Mouse (Mus musculus) embryonic facial prominence, embryonic 10.5 days (tissue): ENCODE data around the gene Tbc1d9. TPM values are rescaled to one million over a fixed set of nuclear protein-coding genes. Genes with fewer than 3 reads are reported as not detected.

Experiments
- DNase-seq: peaks from one replicate; pipeline ENCODE4 v3.0.0-alpha.2; 2017; ENCODE audit warnings: low spot score
- H3K27ac ChIP-seq: fragments of 300-500 bp; sonication (generic); replicated peaks from 2 replicates; pipeline ENCODE4 v1.5.1; 2016; ENCODE audit warnings: mild to moderate bottlenecking
- H3K27me3 ChIP-seq: fragments of 300-500 bp; sonication (generic); replicated peaks from 2 replicates; pipeline ENCODE4 v1.6.1; 2016; ENCODE audit warnings: low read depth, mild to moderate bottlenecking; ENCODE audit not compliant: poor library complexity, severe bottlenecking
- H3K36me3 ChIP-seq: fragments of 300-500 bp; sonication (generic); replicated peaks from 2 replicates; pipeline ENCODE4 v1.6.1; 2016; ENCODE audit warnings: mild to moderate bottlenecking, moderate library complexity
- H3K4me1 ChIP-seq: fragments of 300-500 bp; sonication (generic); 2 replicates; pipeline ENCODE4 v1.6.1; 2016
- H3K4me3 ChIP-seq: fragments of 300-500 bp; sonication (generic); 2 replicates; pipeline ENCODE4 v1.5.1; 2016; ENCODE audit warnings: mild to moderate bottlenecking, moderate library complexity
- H3K9me3 ChIP-seq: fragments of 300-500 bp; sonication (generic); 2 replicates; pipeline ENCODE4 v1.6.1; 2016; ENCODE audit warnings: mild to moderate bottlenecking
- WGBS: fragments of 180-500 bp; shearing (Covaris S2); methylation state at CpG from one replicate; pipeline ENCODE4 v1.1.7; 2016; 5-methylcytosine and 5-hydroxymethylcytosine counted together
- polyA plus RNA-seq: library from polyadenylated mRNA; unstranded; fragments of >200 nt; fragmentation: Nextera tagmentation; extraction: Ambion mirVana; gene quantifications from 2 replicates; pipeline ENCODE4 v1.2.1, GENCODE M21; 2016

Gene Tbc1d9
- polyA plus RNA-seq, 1 experiment from 2014 or later: 3.8 TPM

- Histone ChIP-seq H3K27ac (no peak overlapping the region), H3K4me1 (peaks cover 10% of the 10 kb centered on the region), H3K36me3 (peaks cover 60% of the 10 kb centered on the region), H3K4me3 (no peak overlapping the region), H3K9me3 (no peaks in the 10 kb centered on the region), H3K27me3 (no peaks in the 10 kb centered on the region)
- no peak for DNase-seq
- 53% methylated on average over 2 of the region's 2 CpGs for WGBS
Measured at GRCm38 (mm10) chr8:83315691-83316090, 150.5 kb downstream of the Tbc1d9 start.

GRCm38 (mm10) chr8:83320543-83320942, 155.4 kb downstream of the Tbc1d9 start:
- WGBS: 34% methylated on average over 3 of the region's 3 CpGs
- H3K4me1 ChIP-seq: peaks cover 14% of the 10 kb centered on the region
- H3K36me3 ChIP-seq: peaks cover 68% of the 10 kb centered on the region
- H3K9me3 ChIP-seq: no peaks in the 10 kb centered on the region
- peak overlapping the region; percentile 41; the same call in 1 of the 2 replicates for H3K27ac ChIP-seq
- no peaks in the 10 kb centered on the region for H3K27me3 ChIP-seq
- peak; percentile 38 for DNase-seq
- H3K4me3 ChIP-seq: no peak overlapping the region

- Histone ChIP-seq H3K36me3 (peaks cover 63% of the 10 kb centered on the region), H3K27me3 (no peaks in the 10 kb centered on the region), H3K4me3 (no peak overlapping the region), H3K27ac (no peak overlapping the region), H3K9me3 (no peaks in the 10 kb centered on the region), H3K4me1 (peaks cover 11% of the 10 kb centered on the region)
- no peak for DNase-seq
- WGBS: 92% methylated on average over 6 of the region's 6 CpGs
Measured at GRCm38 (mm10) chr8:83322374-83322773, 157.2 kb downstream of the Tbc1d9 start.

Other genes with a start within 250 kb of the Tbc1d9 start
- 1.9 and 2.2 TPM in 2 replicates for gene Gm10645, start 818 bp downstream of the Tbc1d9 start, polyA plus RNA-seq
- 0.09 TPM in 1 of 2 replicates, not detected in the other for gene Ucp1, start 125.0 kb downstream of the Tbc1d9 start, polyA plus RNA-seq
- 22.3 and 23.6 TPM in 2 replicates for gene Elmod2, start 167.1 kb downstream of the Tbc1d9 start, polyA plus RNA-seq
- not detected in 2 replicates for gene Mgat4d, start 183.1 kb downstream of the Tbc1d9 start, polyA plus RNA-seq
- 2.4 TPM in 2 replicates for gene Clgn, start 224.5 kb downstream of the Tbc1d9 start, polyA plus RNA-seq